Mouse (Mus musculus) G1E (cell line): ENCODE results near the gene Tmtc4.

Source experiments
- CTCF ChIP-seq: IDR thresholded peaks from 2 replicates; pipeline ENCODE4 v1.5.1; 2012; ENCODE audit warnings: low read depth, low read length, inconsistent platforms, mixed read lengths
- GATA1 ChIP-seq: IDR thresholded peaks from 2 replicates; pipeline ENCODE4 v1.6.1; 2012; ENCODE audit warnings: borderline replicate concordance, low read length, inconsistent platforms, mixed read lengths
- GATA2 ChIP-seq: IDR thresholded peaks from 2 replicates; pipeline ENCODE4 v1.6.1; 2012; ENCODE audit warnings: low read depth, low read length, inconsistent platforms, borderline replicate concordance
- POLR2AphosphoS5 ChIP-seq: IDR thresholded peaks from 2 replicates; pipeline ENCODE4 v1.6.1; 2012; ENCODE audit warnings: low read depth, low read length, inconsistent platforms; ENCODE audit not compliant: insufficient replicate concordance
- TAL1 ChIP-seq: conservative IDR thresholded peaks from 2 replicates; pipeline ENCODE4 v1.6.1; 2012; ENCODE audit warnings: low read depth, low read length, inconsistent platforms, mixed read lengths

DNA sequence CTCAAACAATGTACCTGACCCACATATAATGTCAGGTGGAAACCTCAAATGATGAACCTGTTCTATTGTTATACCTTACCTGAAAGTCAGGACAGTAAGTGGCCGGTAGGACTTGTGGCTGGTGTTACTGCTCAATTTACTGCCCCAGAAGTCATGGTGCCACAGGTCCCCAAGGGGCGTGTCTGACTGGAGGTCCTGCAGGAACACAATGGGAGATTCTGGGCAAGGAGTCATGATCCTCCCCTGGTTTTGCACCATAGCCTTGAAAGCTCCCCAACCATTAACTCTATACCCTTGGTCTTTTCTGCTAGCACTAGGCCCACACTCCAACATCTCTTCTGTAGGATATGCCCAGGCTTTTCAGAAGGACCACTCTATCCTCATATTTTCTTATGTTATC lies 10.7 kb downstream of the Tmtc4 start:
- TF ChIP-seq CTCF (no peak), GATA1 (no peak), TAL1 (no peak), GATA2 (no peak), POLR2AphosphoS5 (no peak)
